Mouse (Mus musculus) ES-Bruce4 (cell line): ENCODE results near the gene Ttc28. TPM values are rescaled to one million over a fixed set of nuclear protein-coding genes. Genes with fewer than 3 reads are reported as not detected.

ENCODE experiments used
- H3K27ac ChIP-seq: 2 replicates; pipeline ENCODE4 v1.5.1; 2012; ENCODE audit warnings: low read length, inconsistent platforms; ENCODE audit not compliant: insufficient read depth
- H3K27me3 ChIP-seq: 2 replicates; pipeline ENCODE4 v1.6.1; 2012; ENCODE audit warnings: mild to moderate bottlenecking, low read length, inconsistent platforms; ENCODE audit not compliant: control insufficient read depth, poor library complexity, insufficient read depth, severe bottlenecking
- H3K36me3 ChIP-seq: 2 replicates; pipeline ENCODE4 v1.6.1; 2012; ENCODE audit warnings: inconsistent platforms, mild to moderate bottlenecking, low read length, moderate library complexity; ENCODE audit not compliant: control insufficient read depth, poor library complexity, insufficient read depth, severe bottlenecking
- H3K4me1 ChIP-seq: one replicate; pipeline ENCODE4 v1.8.1; 2011; ENCODE audit warnings: low read length; ENCODE audit not compliant: control insufficient read depth, insufficient read depth
- H3K4me3 ChIP-seq: 2 replicates; pipeline ENCODE4 v1.5.1; 2011; ENCODE audit warnings: low read depth, mild to moderate bottlenecking, low read length
- H3K9ac ChIP-seq: 2 replicates; pipeline ENCODE4 v1.6.1; 2012; ENCODE audit warnings: low read depth, mild to moderate bottlenecking, inconsistent platforms; ENCODE audit not compliant: poor library complexity, severe bottlenecking
- H3K9me3 ChIP-seq: replicated peaks from 2 replicates; pipeline ENCODE4 v1.6.1; 2012; ENCODE audit warnings: mild to moderate bottlenecking, low read length, inconsistent platforms; ENCODE audit not compliant: control insufficient read depth, poor library complexity, insufficient read depth, severe bottlenecking
- CTCF ChIP-seq: IDR thresholded peaks from one replicate; pipeline ENCODE4 v1.8.1; 2011; ENCODE audit warnings: low read depth, low read length
- EP300 ChIP-seq: IDR thresholded peaks from 2 replicates; pipeline ENCODE4 v1.6.1; 2011; ENCODE audit warnings: low read depth, low read length; ENCODE audit not compliant: insufficient read depth
- POLR2A ChIP-seq: IDR thresholded peaks from one replicate; pipeline ENCODE4 v1.8.1; 2011; ENCODE audit warnings: low read length; ENCODE audit not compliant: insufficient read depth
- polyA plus RNA-seq: library from polyadenylated mRNA; stranded (reverse); fragments of >200 nt; gene quantifications from 2 replicates; pipeline ENCODE4 v1.2.4, GENCODE M21; 2011; ENCODE audit warnings: low read depth; ENCODE audit not compliant: missing spikeins, insufficient read depth, insufficient read length

The Ttc28 gene
- polyA plus RNA-seq, 1 experiment, result 2.5 TPM

DNA sequence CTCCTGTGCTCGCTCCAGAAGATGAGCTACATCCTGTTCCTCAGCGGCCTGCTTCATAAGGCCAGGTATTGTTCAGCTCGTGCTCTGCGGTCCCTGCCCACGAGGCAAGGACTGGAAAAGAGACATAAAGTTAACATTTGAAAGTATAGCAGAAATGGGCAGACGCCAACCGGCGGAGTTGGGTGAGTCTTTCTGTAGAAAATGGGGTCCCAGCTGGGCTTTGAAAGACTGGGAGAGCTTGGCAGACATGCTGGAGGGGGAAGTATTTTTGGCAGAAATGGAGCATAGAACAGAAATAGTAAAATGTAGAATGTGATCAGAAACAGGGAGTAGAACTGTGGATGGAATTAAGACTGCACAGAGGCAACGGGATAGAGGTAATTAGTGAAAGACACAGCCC, 149.3 kb downstream of the Ttc28 start:
- no peaks in the 10 kb centered on the region for H3K9me3 ChIP-seq
- TF ChIP-seq EP300 (no peak), POLR2A (no peak), CTCF (no peak)
- no peak overlapping the region for H3K4me3 ChIP-seq
- no peaks in the 10 kb centered on the region for H3K4me1 ChIP-seq
- no peaks in the 10 kb centered on the region for H3K36me3 ChIP-seq
- no peaks in the 10 kb centered on the region for H3K27me3 ChIP-seq
- H3K27ac ChIP-seq, result no peak overlapping the region
- no peak overlapping the region for H3K9ac ChIP-seq

- Histone ChIP-seq H3K27me3 (no peaks in the 10 kb centered on the region), H3K9me3 (no peaks in the 10 kb centered on the region), H3K4me3 (no peak overlapping the region), H3K4me1 (no peaks in the 10 kb centered on the region), H3K27ac (no peak overlapping the region), H3K36me3 (no peaks in the 10 kb centered on the region), H3K9ac (no peak overlapping the region)
- TF ChIP-seq POLR2A (no peak), CTCF (no peak)
Observed at GRCm38 (mm10) chr5:111032687-111033295, 153.2 kb downstream of the Ttc28 start.

DNA sequence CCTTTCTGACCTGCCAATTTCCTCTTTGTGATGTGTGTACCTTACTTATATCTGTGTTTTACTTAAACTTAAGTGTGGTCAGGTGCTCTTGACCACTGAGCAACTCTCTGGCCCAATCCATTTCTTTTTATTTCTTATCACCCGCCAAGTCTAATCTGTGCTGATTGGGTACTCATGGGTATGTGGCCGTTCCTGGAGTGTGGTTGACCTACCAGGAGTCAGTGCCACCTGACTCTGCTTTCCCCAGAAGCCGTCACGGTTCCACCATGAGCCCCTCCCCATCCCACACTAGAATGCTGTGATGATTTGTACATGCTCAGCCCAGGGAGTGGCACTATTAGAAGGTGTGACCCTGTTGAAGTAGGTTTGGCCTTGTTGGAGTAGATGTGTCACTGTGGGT, 153.9 kb downstream of the Ttc28 start:
- no peaks in the 10 kb centered on the region for H3K27me3 ChIP-seq

DNA sequence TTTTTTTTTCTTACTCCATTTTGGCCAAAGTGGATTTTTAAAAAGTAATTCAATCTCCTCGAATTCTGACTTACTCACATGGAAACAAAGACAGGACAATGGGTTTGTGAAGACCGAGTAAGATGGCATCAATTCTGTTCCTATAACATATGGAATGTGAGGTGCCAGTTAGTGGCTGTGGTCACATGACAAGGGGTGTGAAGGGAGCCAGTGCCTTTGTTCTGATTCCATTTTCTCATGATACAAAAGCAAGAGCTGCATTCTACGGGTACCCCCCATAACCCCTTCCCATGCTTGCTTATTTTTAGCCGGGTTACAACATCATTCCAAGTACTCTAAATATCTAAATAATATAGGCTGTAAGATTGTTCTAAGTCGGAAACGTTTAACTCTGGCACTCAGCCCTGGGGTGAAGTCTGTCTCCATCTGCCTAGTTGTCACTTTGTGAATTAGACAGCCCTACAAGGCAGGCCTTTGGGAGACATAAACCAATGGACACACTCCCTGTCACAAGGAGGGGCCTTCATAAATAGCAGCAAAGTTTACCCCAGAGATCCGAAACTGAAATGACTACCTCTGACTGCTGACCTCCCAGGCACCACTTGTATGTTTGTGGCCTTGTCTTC, 157.6 kb downstream of the Ttc28 start:
- Histone ChIP-seq H3K36me3 (no peaks in the 10 kb centered on the region), H3K4me1 (no peaks in the 10 kb centered on the region), H3K9ac (no peak overlapping the region), H3K4me3 (no peak overlapping the region), H3K27me3 (no peaks in the 10 kb centered on the region), H3K27ac (no peak overlapping the region), H3K9me3 (no peaks in the 10 kb centered on the region)
- TF ChIP-seq CTCF (no peak), POLR2A (no peak), EP300 (no peak)

More for the DNA sequence above, 153.9 kb downstream of the Ttc28 start:
- no peak overlapping the region for H3K27ac ChIP-seq
- H3K36me3 ChIP-seq, result no peaks in the 10 kb centered on the region
- no peak overlapping the region for H3K4me3 ChIP-seq
- no peaks in the 10 kb centered on the region for H3K4me1 ChIP-seq
- H3K9me3 ChIP-seq, result no peaks in the 10 kb centered on the region
- H3K9ac ChIP-seq, result no peak overlapping the region
- TF ChIP-seq EP300 (no peak), POLR2A (no peak), CTCF (no peak)

- H3K9ac ChIP-seq, result no peak overlapping the region
- no peaks in the 10 kb centered on the region for H3K27me3 ChIP-seq
- no peaks in the 10 kb centered on the region for H3K36me3 ChIP-seq
- no peak overlapping the region for H3K27ac ChIP-seq
- H3K4me1 ChIP-seq, result peaks cover 3% of the 10 kb centered on the region
- no peak for TF ChIP-seq EP300
- no peak for TF ChIP-seq POLR2A
- TF ChIP-seq CTCF, result no peak
- no peaks in the 10 kb centered on the region for H3K9me3 ChIP-seq
- no peak overlapping the region for H3K4me3 ChIP-seq
Observed at GRCm38 (mm10) chr5:111039771-111040170, 160.2 kb downstream of the Ttc28 start.

- no peaks in the 10 kb centered on the region for H3K36me3 ChIP-seq
- no peak for TF ChIP-seq CTCF
- TF ChIP-seq POLR2A, result no peak
- TF ChIP-seq EP300, result no peak
- peaks cover 3% of the 10 kb centered on the region for H3K4me1 ChIP-seq
- H3K9me3 ChIP-seq, result no peaks in the 10 kb centered on the region
- H3K27me3 ChIP-seq, result 0 out of 2 replicates have a peak, but pooled peaks cover 1% of the 10 kb centered on the region
- no peak overlapping the region for H3K27ac ChIP-seq
- no peak overlapping the region for H3K4me3 ChIP-seq
- no peak overlapping the region for H3K9ac ChIP-seq
Observed at GRCm38 (mm10) chr5:111041952-111042351, 162.3 kb downstream of the Ttc28 start.
